Mouse (Mus musculus) forebrain, embryonic 11.5 days (tissue): ENCODE measurements around the gene Prss27. TPM values are rescaled to one million over a fixed set of nuclear protein-coding genes. Genes with fewer than 3 reads are reported as not detected.

ENCODE experiments used
- ATAC-seq: fragments of 200-750 bp; cut with Nextera tagmentation; replicated peaks from 2 replicates; pipeline ENCODE4 v1.8.0; 2017; ENCODE audit warnings: moderate TSS enrichment; ENCODE audit not compliant: low FRiP score
- DNase-seq: peaks from one replicate; pipeline ENCODE4 v3.0.0-alpha.2; 2017; ENCODE audit warnings: low spot score
- H3K27ac ChIP-seq: fragments of 300-500 bp; sonication (generic); 2 replicates; pipeline ENCODE4 v1.5.1; 2014; ENCODE audit warnings: low read depth, low read length
- H3K27me3 ChIP-seq: fragments of 300-500 bp; sonication (generic); 2 replicates; pipeline ENCODE4 v1.6.1; 2014; ENCODE audit warnings: mild to moderate bottlenecking, low read length, mixed read lengths; ENCODE audit not compliant: control insufficient read depth, insufficient read depth
- H3K36me3 ChIP-seq: fragments of 300-500 bp; sonication (generic); 2 replicates; pipeline ENCODE4 v1.6.1; 2014; ENCODE audit warnings: mild to moderate bottlenecking, low read length, moderate library complexity, mixed read lengths; ENCODE audit not compliant: control insufficient read depth, insufficient read depth
- H3K4me1 ChIP-seq: fragments of 300-500 bp; sonication (generic); replicated peaks from 2 replicates; pipeline ENCODE4 v1.6.1; 2014; ENCODE audit warnings: low read length, mixed read lengths; ENCODE audit not compliant: control insufficient read depth, insufficient read depth
- H3K4me2 ChIP-seq: fragments of 300-500 bp; sonication (generic); 2 replicates; pipeline ENCODE4 v1.6.1; 2014; ENCODE audit warnings: low read depth, mild to moderate bottlenecking, low read length, moderate library complexity, mixed read lengths; ENCODE audit not compliant: severe bottlenecking
- H3K4me3 ChIP-seq: fragments of 300-500 bp; sonication (generic); 2 replicates; pipeline ENCODE4 v1.5.1; 2014; ENCODE audit warnings: low read depth, low read length
- H3K9ac ChIP-seq: fragments of 300-500 bp; sonication (generic); 2 replicates; pipeline ENCODE4 v1.6.1; 2014; ENCODE audit warnings: low read length
- H3K9me3 ChIP-seq: fragments of 300-500 bp; sonication (generic); 2 replicates; pipeline ENCODE4 v1.6.1; 2016; ENCODE audit warnings: low read length, mixed read lengths; ENCODE audit not compliant: control insufficient read depth
- WGBS: fragments of 180-500 bp; shearing (Covaris S2); extraction: QIAGEN DNeasy Blood & Tissue Kit; methylation state at CpG from one replicate; pipeline ENCODE4 v1.1.7; 2014; 5-methylcytosine and 5-hydroxymethylcytosine counted together
- polyA plus RNA-seq: library from polyadenylated mRNA; unstranded; fragments of >200 nt; fragmentation: Nextera tagmentation; extraction: Ambion mirVana; gene quantifications from 2 replicates; pipeline ENCODE4 v1.2.1, GENCODE M21; 2014

Gene Prss27
- polyA plus RNA-seq, 1 experiment from 2014 or later = 0.15 TPM

DNA sequence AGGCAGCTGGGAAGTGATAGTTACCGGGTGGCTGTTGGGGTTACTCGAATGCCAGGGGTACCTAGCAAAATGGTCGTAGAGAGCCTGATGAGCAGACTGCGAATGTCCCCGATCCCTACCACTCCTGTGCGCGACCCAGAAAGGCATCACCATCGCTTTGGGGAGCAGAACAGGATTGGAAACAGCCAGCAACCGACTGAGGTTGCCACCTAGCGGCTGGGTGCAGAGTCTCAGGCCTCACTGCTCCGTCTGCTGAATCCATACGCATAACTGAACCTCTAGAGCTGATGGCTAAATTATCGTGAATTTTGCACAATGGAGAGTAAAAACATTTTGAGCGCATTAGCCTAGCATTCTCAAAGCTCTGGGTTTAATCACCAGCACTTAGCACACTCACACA is 22.2 kb upstream of the Prss27 start:
- WGBS = 28% methylated on average over 14 of the region's 14 CpGs

DNA sequence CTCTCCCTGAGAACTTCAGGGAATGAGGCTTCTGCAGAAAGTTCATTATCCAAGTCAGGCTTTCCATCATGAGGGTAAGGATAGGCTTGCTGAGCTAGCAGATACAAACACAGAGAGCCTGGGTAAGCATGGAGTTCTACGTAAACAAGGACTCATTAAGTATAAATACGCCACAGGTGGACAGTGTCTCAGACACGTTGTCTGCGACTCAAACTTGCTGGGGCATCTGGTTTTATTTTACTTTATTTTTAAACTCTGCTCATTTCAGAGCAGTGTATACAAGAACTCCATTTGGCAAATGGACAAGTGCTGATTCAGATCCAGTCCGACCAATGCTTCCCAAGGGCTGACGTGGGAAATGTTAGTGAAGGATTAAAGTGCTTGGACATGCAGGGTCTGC is 17.2 kb upstream of the Prss27 start:
- no peak overlapping the region for H3K9ac ChIP-seq
- H3K36me3 ChIP-seq = no peaks in the 10 kb centered on the region
- no peak overlapping the region for H3K27ac ChIP-seq
- WGBS = 84% methylated on average over 6 of the region's 6 CpGs
- H3K4me1 ChIP-seq = no peaks in the 10 kb centered on the region
- ATAC-seq = no peak
- DNase-seq = no peak
- no peak overlapping the region for H3K4me3 ChIP-seq
- H3K9me3 ChIP-seq = no peaks in the 10 kb centered on the region
- H3K27me3 ChIP-seq = no peaks in the 10 kb centered on the region
- H3K4me2 ChIP-seq = no peak overlapping the region

More for the DNA sequence above, 22.2 kb upstream of the Prss27 start:
- ATAC-seq (no peak), DNase-seq (no peak)
- Histone ChIP-seq H3K4me3 (no peak overlapping the region), H3K9ac (no peak overlapping the region), H3K27ac (no peak overlapping the region), H3K4me2 (no peak overlapping the region), H3K36me3 (no peaks in the 10 kb centered on the region), H3K4me1 (no peaks in the 10 kb centered on the region), H3K27me3 (no peaks in the 10 kb centered on the region), H3K9me3 (no peaks in the 10 kb centered on the region)

DNA sequence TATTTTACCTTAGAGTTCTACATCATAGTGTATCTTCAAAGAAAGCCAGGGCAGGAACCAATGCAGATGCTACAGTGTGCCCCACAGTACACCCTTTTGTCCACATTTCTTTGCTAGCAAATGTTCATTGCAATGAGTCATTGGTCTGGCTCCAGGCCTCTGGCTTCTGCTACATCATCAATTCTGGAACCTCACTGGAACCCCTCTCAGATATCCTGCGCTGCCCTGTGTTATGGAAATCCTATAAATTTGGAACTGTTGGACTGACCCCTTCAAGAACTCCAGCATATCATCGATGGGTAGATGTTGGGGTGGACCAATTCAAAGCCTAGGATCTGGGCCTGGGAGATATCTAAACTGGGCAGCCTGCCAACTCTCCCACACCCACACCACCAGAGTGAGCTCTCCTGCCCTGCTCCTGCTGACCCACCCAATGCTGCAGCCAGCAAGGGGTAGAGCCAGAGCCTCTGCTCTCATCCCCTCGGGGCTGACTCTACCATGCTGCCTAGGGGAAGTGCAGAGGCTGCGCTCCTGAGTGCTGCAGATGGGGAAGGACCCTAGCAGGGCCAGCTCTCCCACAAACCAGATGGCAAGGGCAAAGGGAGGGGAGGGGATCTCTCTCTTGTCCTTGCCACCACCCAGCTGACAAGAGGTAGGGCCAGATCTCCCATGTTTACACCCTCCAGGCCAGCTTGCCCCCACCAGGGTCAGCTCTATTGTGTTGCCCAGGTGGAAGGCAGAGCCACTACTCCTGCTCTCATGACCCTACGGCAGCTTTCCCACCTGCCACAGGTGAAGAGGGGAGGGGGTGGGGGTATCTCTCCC is 16.4 kb upstream of the Prss27 start:
- H3K4me1 ChIP-seq = no peaks in the 10 kb centered on the region
- H3K4me2 ChIP-seq = no peak overlapping the region
- no peak for ATAC-seq
- 77% methylated on average over 5 of the region's 5 CpGs for WGBS
- H3K9ac ChIP-seq = no peak overlapping the region
- no peak overlapping the region for H3K27ac ChIP-seq
- H3K9me3 ChIP-seq = no peaks in the 10 kb centered on the region
- no peaks in the 10 kb centered on the region for H3K36me3 ChIP-seq
- no peaks in the 10 kb centered on the region for H3K27me3 ChIP-seq
- no peak overlapping the region for H3K4me3 ChIP-seq
- no peak for DNase-seq

DNA sequence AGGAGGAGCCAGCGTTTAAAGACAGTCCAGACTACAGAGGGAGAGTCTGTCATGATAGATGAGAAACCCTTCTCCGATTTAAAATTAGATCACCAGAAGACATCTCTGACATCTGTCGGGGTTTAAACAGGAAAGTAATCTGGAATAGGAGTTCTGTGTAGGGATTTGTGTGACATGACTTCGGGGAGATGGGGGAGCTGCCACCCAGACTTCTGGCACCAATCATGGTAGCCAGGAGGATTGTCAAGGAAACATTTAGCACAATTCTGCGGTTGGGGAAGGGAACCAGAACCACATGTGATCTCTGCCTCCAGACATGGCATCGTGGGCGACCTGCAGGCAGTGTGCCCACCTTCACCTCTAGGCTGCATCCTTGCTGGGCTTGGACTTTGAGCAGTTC is 8.5 kb upstream of the Prss27 start:
- Histone ChIP-seq H3K36me3 (no peaks in the 10 kb centered on the region), H3K9ac (no peak overlapping the region), H3K4me3 (no peak overlapping the region), H3K4me2 (no peak overlapping the region), H3K4me1 (no peaks in the 10 kb centered on the region), H3K27ac (no peak overlapping the region), H3K27me3 (no peaks in the 10 kb centered on the region), H3K9me3 (no peaks in the 10 kb centered on the region)
- no peak for ATAC-seq
- no peak for DNase-seq
- WGBS = 84% methylated on average over 7 of the region's 7 CpGs

DNA sequence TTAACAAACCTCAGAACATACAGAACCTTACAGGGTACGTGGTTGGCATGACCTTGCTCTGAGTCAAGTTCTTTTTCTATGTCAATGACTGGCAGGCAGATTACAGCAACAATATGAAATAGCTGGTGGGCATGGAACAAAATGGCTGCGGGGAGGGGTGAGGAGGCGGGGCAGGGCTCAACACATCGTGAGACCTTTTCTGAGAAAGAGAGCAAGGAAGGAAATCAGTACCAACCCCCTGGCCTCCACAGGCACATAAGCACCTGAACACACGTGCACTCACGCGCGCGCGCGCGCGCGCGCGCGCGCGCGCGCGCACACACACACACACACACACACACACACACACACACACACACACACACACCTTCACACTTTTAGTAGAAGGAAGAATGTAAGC is 7.4 kb upstream of the Prss27 start:
- no peak overlapping the region for H3K4me2 ChIP-seq
- H3K36me3 ChIP-seq = no peaks in the 10 kb centered on the region
- no peaks in the 10 kb centered on the region for H3K27me3 ChIP-seq
- 80% methylated on average over 10 of the region's 22 CpGs for WGBS
- no peaks in the 10 kb centered on the region for H3K4me1 ChIP-seq
- H3K9me3 ChIP-seq = no peaks in the 10 kb centered on the region
- ATAC-seq (no peak), DNase-seq (no peak)
- H3K9ac ChIP-seq = no peak overlapping the region
- no peak overlapping the region for H3K4me3 ChIP-seq
- H3K27ac ChIP-seq = no peak overlapping the region

DNA sequence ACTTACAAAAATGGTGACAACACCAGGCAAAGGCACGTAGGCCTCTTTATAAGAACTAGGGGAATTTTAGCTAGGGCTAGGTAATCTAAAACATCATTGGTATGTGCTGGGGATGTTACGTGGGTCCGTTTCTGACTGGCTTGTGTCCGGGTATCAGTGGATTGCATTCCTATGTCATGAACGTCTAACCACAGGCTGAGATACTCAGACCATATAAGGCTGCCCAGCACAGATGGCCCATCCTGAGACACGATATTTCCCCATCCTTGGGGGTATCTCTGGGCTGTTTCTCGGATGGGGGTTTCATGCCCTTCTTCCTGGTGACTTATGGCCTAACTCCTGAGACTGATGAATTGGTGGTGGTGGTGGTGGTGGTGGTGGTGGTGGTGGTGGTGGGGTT is 2.9 kb upstream of the Prss27 start:
- Histone ChIP-seq H3K27me3 (no peaks in the 10 kb centered on the region), H3K9ac (no peak overlapping the region), H3K4me1 (no peaks in the 10 kb centered on the region), H3K4me2 (no peak overlapping the region), H3K36me3 (no peaks in the 10 kb centered on the region), H3K27ac (no peak overlapping the region), H3K9me3 (no peaks in the 10 kb centered on the region), H3K4me3 (no peak overlapping the region)
- ATAC-seq (no peak), DNase-seq (no peak)
- 83% methylated on average over 7 of the region's 7 CpGs for WGBS

DNA sequence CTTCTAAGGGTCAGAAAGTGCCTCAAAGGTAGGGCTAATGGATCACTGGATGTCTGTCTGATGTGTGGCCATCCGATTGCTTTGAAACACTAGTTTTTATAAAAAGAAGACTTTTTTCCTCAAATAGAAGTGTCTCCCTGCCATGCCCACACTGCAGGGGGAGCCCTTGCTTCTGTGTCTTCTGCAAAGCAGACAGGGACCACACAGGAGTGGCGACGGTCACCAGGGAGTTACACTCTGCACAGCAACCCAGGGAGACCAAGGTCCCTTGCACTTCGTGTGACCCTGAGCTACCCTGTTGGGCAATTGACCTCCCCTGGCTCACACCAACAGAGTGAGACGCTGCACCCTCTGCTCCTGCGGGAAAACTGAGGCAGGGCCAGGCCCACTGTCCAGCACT is 990 bp upstream of the Prss27 start:
- H3K36me3 ChIP-seq = no peaks in the 10 kb centered on the region
- DNase-seq (no peak), ATAC-seq (no peak)
- no peaks in the 10 kb centered on the region for H3K4me1 ChIP-seq
- H3K4me2 ChIP-seq = no peak overlapping the region
- no peaks in the 10 kb centered on the region for H3K27me3 ChIP-seq
- WGBS = 82% methylated on average over 6 of the region's 6 CpGs
- H3K27ac ChIP-seq = no peak overlapping the region
- no peaks in the 10 kb centered on the region for H3K9me3 ChIP-seq
- H3K4me3 ChIP-seq = no peak overlapping the region
- H3K9ac ChIP-seq = no peak overlapping the region

DNA sequence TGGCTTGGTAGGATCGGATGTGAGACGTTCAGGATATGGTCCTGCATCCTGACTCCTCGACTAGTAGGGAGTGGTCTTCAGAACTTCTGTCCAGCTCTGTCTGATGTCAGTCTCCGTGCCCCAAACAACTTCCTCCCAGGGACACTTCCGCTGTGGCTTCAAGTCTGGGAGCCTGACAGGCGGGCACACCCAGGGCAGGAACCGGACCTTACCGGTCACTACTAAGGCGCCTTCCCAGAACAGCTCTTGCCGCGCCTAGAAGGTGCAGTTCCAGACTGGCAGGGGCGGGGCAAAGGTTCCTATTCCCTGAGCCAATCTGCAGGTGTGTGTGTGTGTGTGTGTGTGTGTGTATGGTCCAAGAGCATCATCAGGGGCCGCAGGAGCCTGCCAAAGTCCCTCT is 584 bp upstream of the Prss27 start:
- no peak overlapping the region for H3K4me2 ChIP-seq
- H3K4me3 ChIP-seq = no peak overlapping the region
- ATAC-seq = no peak
- DNase-seq = no peak
- H3K27ac ChIP-seq = no peak overlapping the region
- H3K9ac ChIP-seq = no peak overlapping the region
- no peaks in the 10 kb centered on the region for H3K4me1 ChIP-seq
- no peaks in the 10 kb centered on the region for H3K27me3 ChIP-seq
- H3K9me3 ChIP-seq = no peaks in the 10 kb centered on the region
- no peaks in the 10 kb centered on the region for H3K36me3 ChIP-seq
- 84% methylated on average over 13 of the region's 13 CpGs for WGBS

DNA sequence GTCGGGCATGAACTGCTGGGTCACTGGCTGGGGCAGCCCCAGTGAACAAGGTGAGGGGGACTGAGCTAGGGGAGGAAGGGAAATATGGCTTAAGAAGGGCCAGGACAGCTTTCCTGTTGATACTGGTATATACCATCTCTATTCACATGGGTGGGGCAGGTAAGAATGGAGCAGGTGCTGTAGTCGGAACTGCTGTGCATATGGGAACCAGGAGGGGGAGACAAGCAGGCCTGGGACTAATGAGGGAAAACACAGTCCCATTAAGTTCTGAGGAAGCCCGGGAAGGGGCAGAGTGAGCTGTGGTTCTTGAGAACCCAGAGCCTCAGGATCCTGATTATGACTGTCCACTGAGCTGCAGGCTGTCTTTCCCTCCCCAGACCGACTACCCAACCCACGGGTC is 6.5 kb downstream of the Prss27 start:
- DNase-seq = no peak
- no peak for ATAC-seq
- Histone ChIP-seq H3K4me1 (no peaks in the 10 kb centered on the region), H3K36me3 (peaks cover 5% of the 10 kb centered on the region; the same call in 1 of the 2 replicates), H3K9me3 (no peaks in the 10 kb centered on the region), H3K4me3 (no peak overlapping the region), H3K4me2 (no peak overlapping the region), H3K9ac (no peak overlapping the region), H3K27me3 (no peaks in the 10 kb centered on the region), H3K27ac (no peak overlapping the region)
- WGBS = 69% methylated on average over 5 of the region's 5 CpGs
